Mouse (Mus musculus) CD4-positive, CD25-positive, alpha-beta regulatory T cell (primary cell): ENCODE measurements around the gene Cyb5d2. TPM values are rescaled to one million over a fixed set of nuclear protein-coding genes. Genes with fewer than 3 reads are reported as not detected.

ENCODE experiments used
- polyA plus RNA-seq: library from polyadenylated mRNA; unstranded; fragments of 100-300 nt; shearing (Covaris generic); gene quantifications from one replicate; pipeline ENCODE4 v1.2.1, GENCODE M21; 2017

Gene Cyb5d2
- polyA plus RNA-seq, result 7.6 TPM

GRCm38 (mm10) chr11:72795455-72796295 is at the start of gene Cyb5d2, which contains the start of gene Zzef1:
Gene Cyb5d2, minus strand, starts transcription at chr11:72796142.
Gene Zzef1, plus strand, starts transcription at chr11:72796226.

Other genes with a start within 250 kb of the Cyb5d2 start
- gene Spns3, start 245.6 kb downstream of the Cyb5d2 start, polyA plus RNA-seq, result 1.1 TPM
- 68.5 TPM for gene Ube2g1, start 188.9 kb downstream of the Cyb5d2 start, polyA plus RNA-seq
- gene Ankfy1, start 106.1 kb downstream of the Cyb5d2 start, polyA plus RNA-seq, result 51.0 TPM
- gene Zzef1, start 84 bp upstream of the Cyb5d2 start, polyA plus RNA-seq, result 28.0 TPM
- 288 TPM for gene Atp2a3, start 165.0 kb upstream of the Cyb5d2 start, polyA plus RNA-seq
- gene P2rx1, start 203.0 kb upstream of the Cyb5d2 start, polyA plus RNA-seq, result not detected
- gene Camkk1, start 222.9 kb upstream of the Cyb5d2 start, polyA plus RNA-seq, result 13.2 TPM